Mouse (Mus musculus) midbrain, embryonic 15.5 days (tissue): ENCODE data around the gene Adamts1. TPM values are rescaled to one million over a fixed set of nuclear protein-coding genes. Genes with fewer than 3 reads are reported as not detected.
A peak's percentile ranks its signal among the peaks of the same experiment; 100 is the strongest.

ENCODE experiments used
- ATAC-seq: fragments of 200-750 bp; cut with Nextera tagmentation; replicated peaks from 2 replicates; pipeline ENCODE4 v1.8.0; 2017; ENCODE audit warnings: moderate TSS enrichment
- H3K27ac ChIP-seq: fragments of 300-500 bp; sonication (generic); 2 replicates; pipeline ENCODE4 v1.5.1; 2015; ENCODE audit warnings: mild to moderate bottlenecking, inconsistent platforms
- H3K27me3 ChIP-seq: fragments of 300-500 bp; sonication (generic); replicated peaks from 2 replicates; pipeline ENCODE4 v1.6.1; 2015; ENCODE audit warnings: inconsistent platforms
- H3K36me3 ChIP-seq: fragments of 300-500 bp; sonication (generic); replicated peaks from 2 replicates; pipeline ENCODE4 v1.6.1; 2015; ENCODE audit warnings: inconsistent platforms
- H3K4me1 ChIP-seq: fragments of 300-500 bp; sonication (generic); 2 replicates; pipeline ENCODE4 v1.6.1; 2015; ENCODE audit warnings: inconsistent platforms
- H3K4me2 ChIP-seq: fragments of 300-500 bp; sonication (generic); 2 replicates; pipeline ENCODE4 v1.6.1; 2015; ENCODE audit warnings: inconsistent platforms, mild to moderate bottlenecking, moderate library complexity
- H3K4me3 ChIP-seq: fragments of 300-500 bp; sonication (generic); 2 replicates; pipeline ENCODE4 v1.5.1; 2015; ENCODE audit warnings: mild to moderate bottlenecking, inconsistent platforms
- H3K9ac ChIP-seq: fragments of 300-500 bp; sonication (generic); 2 replicates; pipeline ENCODE4 v1.6.1; 2015; ENCODE audit warnings: mild to moderate bottlenecking, inconsistent platforms
- H3K9me3 ChIP-seq: fragments of 300-500 bp; sonication (generic); 2 replicates; pipeline ENCODE4 v1.6.1; 2016; ENCODE audit warnings: inconsistent platforms
- WGBS: fragments of 180-500 bp; shearing (Covaris S2); methylation state at CpG from one replicate; pipeline ENCODE4 v1.1.7; 2015; ENCODE audit warnings: mixed read lengths; 5-methylcytosine and 5-hydroxymethylcytosine counted together
- polyA plus RNA-seq: library from polyadenylated mRNA; unstranded; fragments of >200 nt; fragmentation: Nextera tagmentation; extraction: Ambion mirVana; gene quantifications from 2 replicates; pipeline ENCODE4 v1.2.1, GENCODE M21; 2015

Gene Adamts1
- polyA plus RNA-seq, result 6.5 and 6.6 TPM in 2 replicates

DNA sequence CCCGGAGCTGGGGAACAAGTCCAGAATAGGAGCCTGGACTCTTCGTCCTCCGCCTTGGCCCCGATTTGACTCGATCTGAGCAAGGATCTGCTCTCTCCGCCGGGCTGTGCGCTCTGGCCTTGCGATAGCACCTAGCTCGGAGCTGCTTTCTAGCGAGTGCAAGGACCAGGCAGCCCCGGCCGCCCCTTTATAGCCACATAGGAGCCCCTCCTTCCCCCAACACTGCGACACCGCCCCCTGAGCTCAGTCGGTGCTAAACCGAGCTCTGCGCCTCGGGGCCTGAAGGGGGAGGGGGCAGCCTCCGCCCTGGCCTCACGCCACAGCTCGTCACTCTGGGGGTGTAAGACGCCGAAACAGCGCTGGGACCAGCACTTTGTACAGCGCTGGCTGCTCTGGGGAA is at the start of gene Adamts1:
Gene Adamts1 (minus strand): TSS at position 160 of the 400 bp plus-strand sequence.
- H3K36me3 ChIP-seq, result no peaks in the 10 kb centered on the region
- H3K4me3 ChIP-seq, result peak within 1 kb of the TSS; percentile 58
- peak; percentile 72 for ATAC-seq
- H3K9me3 ChIP-seq, result no peaks in the 10 kb centered on the region
- WGBS, result 0% methylated on average over 26 of the region's 26 CpGs
- peaks cover 26% of the 10 kb centered on the region for H3K4me1 ChIP-seq
- peaks cover 9% of the 10 kb centered on the region; the same call in 1 of the 2 replicates for H3K27me3 ChIP-seq
- H3K9ac ChIP-seq, result peak within 1 kb of the TSS; percentile 30
- H3K4me2 ChIP-seq, result peak within 1 kb of the TSS; percentile 90
- H3K27ac ChIP-seq, result peak within 1 kb of the TSS; percentile 64

DNA sequence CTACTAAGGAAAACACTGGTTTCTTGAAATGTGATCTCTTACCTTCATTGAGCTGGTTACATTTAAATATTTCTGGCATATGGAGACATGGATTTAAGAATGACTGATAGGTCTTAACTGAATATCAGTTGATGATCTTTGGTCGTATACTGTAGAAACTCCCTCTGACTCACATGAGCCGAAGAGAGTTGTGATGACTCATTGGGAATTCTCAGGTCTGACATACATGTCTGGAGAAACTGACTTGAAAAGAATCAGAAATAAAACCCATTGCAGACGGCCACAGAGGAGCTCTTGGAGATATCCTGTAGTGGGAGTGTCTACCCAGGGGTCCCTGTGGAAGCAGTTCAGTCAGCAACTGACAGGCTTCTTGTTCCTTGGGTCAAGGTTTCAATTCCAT is 24.2 kb upstream of the Adamts1 start:
- no peak overlapping the region for H3K4me3 ChIP-seq

DNA sequence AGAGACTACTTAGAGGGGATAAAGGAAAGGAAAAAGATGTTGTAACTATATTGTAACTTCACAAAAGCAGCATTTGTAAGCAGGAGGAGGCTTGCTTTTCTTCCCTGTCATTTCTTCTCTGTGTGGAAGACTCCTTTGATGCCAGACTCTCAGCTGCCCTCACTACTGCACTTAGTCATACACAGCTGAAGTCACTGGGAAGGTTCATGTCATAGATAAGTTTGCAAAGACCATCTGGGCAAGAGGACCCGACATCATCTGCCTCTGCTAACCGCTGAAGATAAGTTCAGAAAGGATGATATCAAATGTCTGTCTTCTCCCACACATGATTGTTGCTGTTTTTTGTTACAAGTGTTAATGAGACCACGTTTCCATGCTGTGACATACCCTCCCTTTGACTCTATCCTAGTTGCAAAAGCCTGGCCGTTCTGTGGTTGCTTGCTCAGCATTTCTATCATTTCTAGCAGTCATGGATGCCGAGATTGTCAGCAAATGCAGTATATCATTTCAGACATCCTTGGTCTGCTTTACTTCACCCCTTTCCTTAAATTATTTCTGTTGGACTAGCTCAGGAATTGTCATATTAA is 19.5 kb upstream of the Adamts1 start:
- Histone ChIP-seq H3K4me3 (no peak overlapping the region), H3K27ac (no peak overlapping the region), H3K4me2 (no peak overlapping the region), H3K4me1 (no peaks in the 10 kb centered on the region), H3K27me3 (no peaks in the 10 kb centered on the region), H3K9ac (no peak overlapping the region), H3K9me3 (no peaks in the 10 kb centered on the region), H3K36me3 (no peaks in the 10 kb centered on the region)
- no peak for ATAC-seq
- WGBS, result 82% methylated on average over 5 of the region's 5 CpGs

More for the DNA sequence above, 24.2 kb upstream of the Adamts1 start:
- Histone ChIP-seq H3K9ac (no peak overlapping the region), H3K27me3 (no peaks in the 10 kb centered on the region), H3K9me3 (no peaks in the 10 kb centered on the region), H3K36me3 (no peaks in the 10 kb centered on the region), H3K4me2 (no peak overlapping the region), H3K4me1 (no peaks in the 10 kb centered on the region), H3K27ac (no peak overlapping the region)
- 76% methylated on average over 3 of the region's 3 CpGs for WGBS
- no peak for ATAC-seq

DNA sequence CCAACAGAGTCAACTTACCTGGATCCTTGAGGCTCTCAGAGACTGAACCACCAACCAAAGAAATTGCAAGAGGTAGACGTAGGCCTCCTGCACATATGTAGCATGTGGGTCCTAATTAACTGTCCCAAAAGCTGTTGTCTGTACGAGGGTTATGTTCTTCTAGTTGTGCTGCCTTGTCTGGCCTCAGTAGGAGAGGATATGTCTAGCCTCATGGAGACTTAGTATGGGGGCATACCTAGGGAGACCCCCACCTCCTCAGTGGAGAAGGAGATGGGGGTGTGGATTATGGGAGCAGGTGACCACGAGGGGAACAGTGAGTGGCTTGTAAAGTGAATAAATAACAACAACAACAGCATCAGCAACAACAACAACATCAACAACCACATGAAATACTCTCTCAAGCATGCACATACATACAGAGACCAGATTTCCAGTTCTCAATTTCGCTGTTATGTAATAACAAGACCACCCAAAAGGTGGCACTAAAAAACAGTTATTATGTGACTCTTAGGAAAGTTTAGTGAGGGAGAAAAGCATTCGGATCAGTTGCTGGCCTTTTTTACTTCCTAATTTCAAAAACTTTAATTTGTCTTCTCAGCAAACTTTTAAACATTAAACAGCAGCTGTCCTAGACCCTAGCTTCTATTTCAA is 17.0 kb upstream of the Adamts1 start:
- no peak overlapping the region for H3K4me2 ChIP-seq
- no peak overlapping the region for H3K4me3 ChIP-seq
- H3K27me3 ChIP-seq, result no peaks in the 10 kb centered on the region
- peak; percentile 71 for ATAC-seq
- no peak overlapping the region for H3K27ac ChIP-seq
- H3K9ac ChIP-seq, result no peak overlapping the region
- H3K9me3 ChIP-seq, result no peaks in the 10 kb centered on the region
- H3K4me1 ChIP-seq, result no peaks in the 10 kb centered on the region
- H3K36me3 ChIP-seq, result no peaks in the 10 kb centered on the region
- WGBS, result 54% methylated on average over 5 of the region's 5 CpGs

DNA sequence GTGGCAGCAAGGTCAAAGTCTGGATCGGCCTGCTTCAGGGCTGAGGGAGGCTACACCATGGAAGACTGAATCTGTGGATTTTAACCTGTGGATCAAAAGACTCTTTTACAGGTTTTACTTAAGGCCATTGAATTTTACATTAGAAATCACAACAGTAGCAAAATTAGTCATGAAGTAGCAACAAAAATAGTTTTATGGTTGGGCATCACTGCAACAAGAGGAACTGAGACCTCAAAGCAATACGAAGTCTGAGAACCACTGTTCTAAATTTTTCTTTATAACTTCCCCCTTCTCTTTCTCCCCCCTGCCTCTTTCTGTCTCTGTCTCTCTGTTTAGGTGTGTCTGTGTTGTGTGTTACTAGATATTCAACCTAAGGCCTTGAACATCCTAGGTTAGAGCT is 11.2 kb upstream of the Adamts1 start:
- no peak overlapping the region for H3K4me2 ChIP-seq
- H3K9ac ChIP-seq, result no peak overlapping the region
- no peaks in the 10 kb centered on the region for H3K9me3 ChIP-seq
- H3K4me3 ChIP-seq, result no peak overlapping the region
- no peaks in the 10 kb centered on the region for H3K36me3 ChIP-seq
- WGBS, result 87% methylated on average over 2 of the region's 2 CpGs
- H3K27ac ChIP-seq, result no peak overlapping the region
- no peaks in the 10 kb centered on the region for H3K27me3 ChIP-seq
- ATAC-seq, result no peak
- H3K4me1 ChIP-seq, result no peaks in the 10 kb centered on the region

DNA sequence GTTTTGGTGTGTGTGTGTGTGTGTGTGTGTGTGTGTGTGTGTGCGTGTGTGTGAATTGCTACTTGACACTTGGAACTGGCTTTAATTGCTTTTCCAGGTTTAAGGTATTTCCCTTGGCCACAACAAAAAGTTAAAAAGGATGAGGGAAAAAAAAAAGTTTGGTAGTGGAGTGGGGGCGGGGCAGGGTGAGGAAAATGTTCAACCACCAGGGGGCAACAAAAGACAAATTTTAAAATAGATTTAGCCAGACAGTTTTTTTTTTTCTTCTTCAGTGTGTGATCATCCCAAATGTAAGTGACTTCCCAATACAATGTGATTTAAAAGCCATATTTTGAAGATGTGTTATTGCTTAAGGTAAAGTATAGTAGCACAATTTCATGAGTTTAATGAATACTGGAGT is 4.7 kb upstream of the Adamts1 start:
- H3K4me2 ChIP-seq, result no peak overlapping the region

DNA sequence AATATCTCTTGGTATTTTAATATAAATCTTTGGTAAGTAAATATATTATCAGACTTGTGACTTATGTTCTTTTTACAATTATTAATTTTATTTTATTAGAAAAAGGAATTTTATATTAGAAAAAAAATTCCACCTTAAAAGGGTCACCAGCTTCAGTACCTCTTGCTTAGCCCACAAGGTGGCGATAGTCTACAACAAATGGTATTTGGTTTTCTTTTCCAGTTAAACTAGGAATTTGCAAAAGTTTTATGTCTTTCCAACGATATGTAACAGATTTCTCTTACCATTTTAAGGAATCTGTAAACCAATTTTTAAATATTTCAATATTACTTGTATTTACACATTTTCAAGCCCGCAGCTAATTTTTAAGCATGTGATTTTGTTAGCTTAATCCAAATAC is 4.2 kb upstream of the Adamts1 start:
- WGBS, result 21% methylated on average over 3 of the region's 3 CpGs
- H3K4me2 ChIP-seq, result no peak overlapping the region
- peaks cover 21% of the 10 kb centered on the region for H3K4me1 ChIP-seq

More for the DNA sequence above, 4.7 kb upstream of the Adamts1 start:
- Histone ChIP-seq H3K27me3 (peaks cover 9% of the 10 kb centered on the region; the same call in 1 of the 2 replicates), H3K4me1 (peaks cover 17% of the 10 kb centered on the region), H3K9ac (no peak overlapping the region), H3K9me3 (no peaks in the 10 kb centered on the region), H3K27ac (no peak overlapping the region), H3K4me3 (no peak overlapping the region), H3K36me3 (no peaks in the 10 kb centered on the region)
- WGBS, result 16% methylated on average over 2 of the region's 2 CpGs
- no peak for ATAC-seq

DNA sequence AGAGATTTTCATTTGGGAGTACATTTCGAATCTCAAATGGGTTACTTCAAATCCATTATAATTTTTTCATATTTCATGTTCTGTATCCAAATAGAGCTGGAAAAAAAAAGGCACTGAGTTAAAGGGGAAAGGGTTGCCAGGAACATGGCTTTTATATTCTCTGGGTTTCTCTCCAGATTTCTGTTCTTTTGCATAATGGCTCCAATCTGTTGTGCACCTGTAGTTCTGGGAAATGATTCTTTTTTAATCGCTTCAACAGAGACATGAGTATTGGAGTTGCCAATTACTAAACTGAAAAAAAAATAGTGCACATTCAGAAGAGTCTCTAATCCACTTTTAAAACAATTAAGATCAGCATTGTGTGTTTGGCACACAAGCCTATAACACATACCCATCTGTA is 2.7 kb upstream of the Adamts1 start:
- Histone ChIP-seq H3K27ac (no peak overlapping the region), H3K4me1 (peaks cover 26% of the 10 kb centered on the region), H3K9me3 (no peaks in the 10 kb centered on the region), H3K9ac (no peak overlapping the region), H3K4me2 (no peak overlapping the region), H3K36me3 (no peaks in the 10 kb centered on the region), H3K27me3 (peaks cover 9% of the 10 kb centered on the region; the same call in 1 of the 2 replicates), H3K4me3 (no peak overlapping the region)
- WGBS, result 79% methylated on average over 2 of the region's 2 CpGs
- no peak for ATAC-seq

More for the DNA sequence above, 4.2 kb upstream of the Adamts1 start:
- H3K27me3 ChIP-seq, result peaks cover 9% of the 10 kb centered on the region; the same call in 1 of the 2 replicates
- no peaks in the 10 kb centered on the region for H3K9me3 ChIP-seq
- H3K4me3 ChIP-seq, result no peak overlapping the region
- no peaks in the 10 kb centered on the region for H3K36me3 ChIP-seq
- no peak overlapping the region for H3K27ac ChIP-seq
- H3K9ac ChIP-seq, result no peak overlapping the region
- no peak for ATAC-seq

DNA sequence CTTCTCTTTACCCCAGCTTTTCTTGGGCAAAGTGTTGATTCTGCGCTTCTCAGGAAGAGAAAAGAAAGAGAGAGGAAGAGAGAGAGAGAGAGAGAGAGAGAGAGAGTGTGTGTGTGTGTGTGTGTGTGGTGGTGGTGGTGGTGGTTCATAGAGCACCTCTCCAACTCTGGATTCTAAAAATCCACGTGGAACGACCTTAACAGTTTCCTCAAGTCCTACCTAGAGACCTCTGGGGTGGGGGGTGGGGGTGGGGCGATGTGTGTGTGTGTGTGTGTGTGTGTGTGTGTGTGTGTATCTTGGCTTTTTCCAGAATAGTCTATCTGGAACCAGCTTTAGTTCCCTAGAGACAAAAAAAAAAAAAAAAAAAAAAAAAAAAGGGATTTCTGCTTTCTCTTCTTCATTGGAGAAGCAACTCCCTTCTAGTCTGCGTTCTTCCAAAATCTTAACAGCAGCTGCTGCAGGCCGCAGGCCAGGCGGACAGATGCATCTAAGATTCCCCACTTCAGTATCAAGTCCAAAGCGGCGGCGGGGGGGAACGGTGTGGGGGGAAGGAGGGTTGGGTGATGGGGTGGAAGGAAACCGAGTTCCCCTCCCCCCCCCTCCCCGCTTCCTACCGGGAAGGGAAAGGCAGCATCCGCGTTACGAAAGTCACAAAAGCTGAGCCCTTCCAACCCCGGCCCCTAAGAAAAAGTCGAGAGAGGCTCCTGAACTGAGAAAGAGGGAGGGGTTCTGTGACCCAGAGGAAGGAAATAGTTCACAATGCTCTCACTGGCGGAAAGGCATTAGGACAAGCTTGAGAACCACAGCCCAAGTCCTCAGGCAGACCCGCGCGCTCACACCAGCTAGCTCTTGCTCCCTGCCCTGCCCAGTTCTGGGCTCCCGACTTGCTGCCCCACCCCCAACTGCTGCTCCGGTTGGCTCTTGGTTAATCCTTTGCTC is 969 bp upstream of the Adamts1 start:
- H3K27ac ChIP-seq, result peak overlapping the region; percentile 64
- no peak for ATAC-seq
- H3K27me3 ChIP-seq, result peaks cover 9% of the 10 kb centered on the region; the same call in 1 of the 2 replicates
- H3K4me2 ChIP-seq, result peak overlapping the region; percentile 90
- peaks cover 26% of the 10 kb centered on the region for H3K4me1 ChIP-seq
- no peaks in the 10 kb centered on the region for H3K36me3 ChIP-seq
- WGBS, result 1% methylated on average over 25 of the region's 25 CpGs
- peak overlapping the region; percentile 58 for H3K4me3 ChIP-seq
- H3K9me3 ChIP-seq, result no peaks in the 10 kb centered on the region
- peak overlapping the region; percentile 30 for H3K9ac ChIP-seq

DNA sequence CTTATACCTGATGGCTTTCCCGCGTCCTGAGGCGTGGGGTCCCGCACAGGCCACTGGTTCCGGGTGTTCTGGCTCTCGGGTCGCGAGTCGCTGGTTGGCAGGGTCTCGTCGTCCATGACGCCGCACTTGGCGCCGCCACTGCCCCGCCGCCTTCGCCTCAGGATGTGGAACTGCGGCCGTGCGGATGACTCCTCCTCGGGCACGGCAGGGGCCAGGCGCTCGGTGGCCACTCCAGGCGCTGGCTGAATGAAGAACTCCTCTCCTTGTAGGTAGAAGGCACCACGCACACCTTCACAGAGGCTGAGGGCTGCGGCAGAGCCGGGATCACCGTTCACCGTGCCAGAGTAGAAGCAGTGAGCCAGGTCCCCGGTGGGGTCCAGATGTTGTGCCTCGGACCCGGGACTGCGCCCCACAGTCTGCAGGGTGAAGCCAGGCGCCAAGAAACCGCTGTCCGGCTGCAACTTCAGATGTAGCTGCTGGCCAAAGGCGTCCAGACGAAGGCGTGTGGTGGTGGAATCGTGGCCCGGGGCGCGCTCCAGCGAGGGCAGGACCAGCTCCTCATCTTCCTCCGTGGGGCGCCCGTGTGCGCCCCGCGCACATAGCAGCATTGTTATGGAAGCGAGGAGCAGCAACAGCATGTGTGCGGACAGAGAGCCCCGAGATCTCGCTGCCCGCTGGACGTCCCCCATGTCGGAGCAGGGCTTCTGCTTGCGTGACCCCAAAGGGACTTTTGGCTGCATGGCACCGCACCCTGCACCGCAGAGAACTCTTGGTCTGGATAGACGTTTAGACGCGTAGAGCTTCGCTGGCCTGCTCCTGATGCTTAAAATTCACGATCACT is 722 bp downstream of the Adamts1 start:
- Histone ChIP-seq H3K9me3 (no peaks in the 10 kb centered on the region), H3K27me3 (peaks cover 9% of the 10 kb centered on the region; the same call in 1 of the 2 replicates), H3K4me3 (peak overlapping the region; percentile 58), H3K9ac (peak overlapping the region; percentile 28), H3K27ac (no peak overlapping the region), H3K4me2 (peak overlapping the region; percentile 90), H3K4me1 (peaks cover 26% of the 10 kb centered on the region), H3K36me3 (no peaks in the 10 kb centered on the region)
- under 1% methylated on average over 67 of the region's 67 CpGs for WGBS
- peak; percentile 40 for ATAC-seq

DNA sequence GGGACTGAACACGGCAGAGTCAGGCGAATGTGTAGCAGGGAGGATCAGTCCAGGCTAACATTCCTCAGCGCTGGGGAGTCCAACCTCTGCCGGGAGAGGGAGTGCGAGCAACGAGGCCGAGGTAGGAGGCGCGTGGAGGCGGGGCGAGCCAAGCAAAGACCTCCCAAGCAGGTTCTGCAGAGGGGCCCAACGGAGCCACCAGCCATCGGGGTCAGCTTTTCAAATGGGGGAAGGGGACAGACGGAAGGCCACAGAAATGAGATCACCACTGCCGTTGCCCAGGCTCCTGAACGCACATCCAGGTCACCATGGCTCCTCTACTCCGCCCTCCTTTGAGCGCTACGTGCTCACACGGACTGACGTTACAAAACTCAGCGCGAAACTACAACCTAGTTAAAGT is 1.7 kb downstream of the Adamts1 start:
- peak overlapping the region; percentile 37 for H3K27ac ChIP-seq
- H3K27me3 ChIP-seq, result peaks cover 9% of the 10 kb centered on the region; the same call in 1 of the 2 replicates
- H3K36me3 ChIP-seq, result no peaks in the 10 kb centered on the region
- under 1% methylated on average over 23 of the region's 23 CpGs for WGBS
- H3K4me3 ChIP-seq, result peak overlapping the region; percentile 58
- H3K9me3 ChIP-seq, result no peaks in the 10 kb centered on the region
- H3K9ac ChIP-seq, result peak overlapping the region; percentile 28
- peak overlapping the region; percentile 90 for H3K4me2 ChIP-seq
- ATAC-seq, result peak; percentile 86
- peaks cover 26% of the 10 kb centered on the region for H3K4me1 ChIP-seq
